Mouse (Mus musculus): ENCODE results near the gene 9130213A22Rik. TPM values are rescaled to one million over a fixed set of nuclear protein-coding genes. Genes with fewer than 3 reads are reported as not detected.
A peak's percentile ranks its signal among the peaks of the same experiment; 100 is the strongest.

9130213A22Rik gene
- total and polyA plus RNA-seq, 2 experiments from 2014 or later = 0.62 to 0.69 TPM

GRCm38 (mm10) chr11:69150444-69150843 is 28.1 kb upstream of the 9130213A22Rik start:
- peak overlapping the region; percentile 18; the same call in 1 of the 2 replicates for H3K4me3 ChIP-seq (ENCODE audit: low read depth, low read length)
- H3K36me3 ChIP-seq (ENCODE audit: insufficient read depth) = no peaks in the 10 kb centered on the region
- peak; percentile 71 for TF ChIP-seq CTCF (IDR thresholded peaks at IDR 0.05; ENCODE audit: low read depth)
- no peaks in the 10 kb centered on the region for H3K4me1 ChIP-seq (ENCODE audit: insufficient read depth)
- no peak overlapping the region for H3K9ac ChIP-seq
- no peaks in the 10 kb centered on the region for H3K27me3 ChIP-seq (ENCODE audit: insufficient read depth, low read length)
- peak overlapping the region; percentile 22 for H3K4me2 ChIP-seq (ENCODE audit: low read depth)
- no peak overlapping the region for H3K27ac ChIP-seq (ENCODE audit: low read depth, low read length)
- ATAC-seq = peak; percentile 34; the same call in 1 of the 2 replicates
- 10% methylated on average over 7 of the region's 7 CpGs for WGBS
- DNase-seq = peak; percentile 74
- H3K9me3 ChIP-seq (ENCODE audit: low read length) = no peaks in the 10 kb centered on the region

- no peak overlapping the region for H3K9ac ChIP-seq
- WGBS = 52% methylated on average over 6 of the region's 6 CpGs
- no peaks in the 10 kb centered on the region for H3K4me1 ChIP-seq (ENCODE audit: insufficient read depth)
- H3K4me3 ChIP-seq (ENCODE audit: low read depth, low read length) = no peak overlapping the region
- H3K9me3 ChIP-seq (ENCODE audit: low read length) = no peaks in the 10 kb centered on the region
- no peak for ATAC-seq
- no peaks in the 10 kb centered on the region for H3K27me3 ChIP-seq (ENCODE audit: insufficient read depth, low read length)
- H3K27ac ChIP-seq (ENCODE audit: low read depth, low read length) = no peak overlapping the region
- peak; percentile 5 for DNase-seq
- TF ChIP-seq CTCF (IDR thresholded peaks at IDR 0.05; ENCODE audit: low read depth) = no peak
- H3K4me2 ChIP-seq (ENCODE audit: low read depth) = no peak overlapping the region
- no peaks in the 10 kb centered on the region for H3K36me3 ChIP-seq (ENCODE audit: insufficient read depth)
Observed at GRCm38 (mm10) chr11:69149728-69150127, 27.3 kb upstream of the 9130213A22Rik start.

GRCm38 (mm10) chr11:69148451-69148960 is 26.1 kb upstream of the 9130213A22Rik start:
- Histone ChIP-seq H3K9me3 (ENCODE audit: low read length) (no peaks in the 10 kb centered on the region), H3K4me2 (ENCODE audit: low read depth) (no peak overlapping the region), H3K27ac (ENCODE audit: low read depth, low read length) (no peak overlapping the region), H3K27me3 (ENCODE audit: insufficient read depth, low read length) (no peaks in the 10 kb centered on the region), H3K9ac (no peak overlapping the region), H3K36me3 (ENCODE audit: insufficient read depth) (no peaks in the 10 kb centered on the region), H3K4me3 (ENCODE audit: low read depth, low read length) (no peak overlapping the region), H3K4me1 (ENCODE audit: insufficient read depth) (no peaks in the 10 kb centered on the region)
- DNase-seq (no peak), ATAC-seq (no peak)
- TF ChIP-seq CTCF (IDR thresholded peaks at IDR 0.05; ENCODE audit: low read depth) = no peak
- WGBS = 80% methylated on average over 5 of the region's 5 CpGs

GRCm38 (mm10) chr11:69147546-69147945 is 25.2 kb upstream of the 9130213A22Rik start:
- Histone ChIP-seq H3K4me3 (ENCODE audit: low read depth, low read length) (no peak overlapping the region), H3K4me1 (ENCODE audit: insufficient read depth) (no peaks in the 10 kb centered on the region), H3K36me3 (ENCODE audit: insufficient read depth) (no peaks in the 10 kb centered on the region), H3K27ac (ENCODE audit: low read depth, low read length) (no peak overlapping the region), H3K9ac (no peak overlapping the region), H3K27me3 (ENCODE audit: insufficient read depth, low read length) (no peaks in the 10 kb centered on the region), H3K4me2 (ENCODE audit: low read depth) (no peak overlapping the region), H3K9me3 (ENCODE audit: low read length) (no peaks in the 10 kb centered on the region)
- no peak for ATAC-seq
- TF ChIP-seq CTCF (IDR thresholded peaks at IDR 0.05; ENCODE audit: low read depth) = no peak
- WGBS = 49% methylated on average over 7 of the region's 7 CpGs
- peak; percentile 18 for DNase-seq

- no peak overlapping the region for H3K4me2 ChIP-seq (ENCODE audit: low read depth)
- no peaks in the 10 kb centered on the region for H3K4me1 ChIP-seq (ENCODE audit: insufficient read depth)
- ATAC-seq = no peak
- H3K27me3 ChIP-seq (ENCODE audit: insufficient read depth, low read length) = no peaks in the 10 kb centered on the region
- DNase-seq = no peak
- WGBS = 86% methylated on average over 6 of the region's 6 CpGs
- TF ChIP-seq CTCF (IDR thresholded peaks at IDR 0.05; ENCODE audit: low read depth) = no peak
- no peak overlapping the region for H3K27ac ChIP-seq (ENCODE audit: low read depth, low read length)
- no peaks in the 10 kb centered on the region for H3K9me3 ChIP-seq (ENCODE audit: low read length)
- H3K4me3 ChIP-seq (ENCODE audit: low read depth, low read length) = no peak overlapping the region
- H3K9ac ChIP-seq = no peak overlapping the region
- no peaks in the 10 kb centered on the region for H3K36me3 ChIP-seq (ENCODE audit: insufficient read depth)
Observed at GRCm38 (mm10) chr11:69135361-69135760, 13.0 kb upstream of the 9130213A22Rik start.

- Histone ChIP-seq H3K4me1 (ENCODE audit: insufficient read depth) (no peaks in the 10 kb centered on the region), H3K4me2 (ENCODE audit: low read depth) (peak overlapping the region; percentile 63), H3K27me3 (ENCODE audit: insufficient read depth, low read length) (no peaks in the 10 kb centered on the region), H3K9ac (peak overlapping the region; percentile 56), H3K36me3 (ENCODE audit: insufficient read depth) (no peaks in the 10 kb centered on the region), H3K4me3 (ENCODE audit: low read depth, low read length) (peak overlapping the region; percentile 47), H3K9me3 (ENCODE audit: low read length) (no peaks in the 10 kb centered on the region), H3K27ac (ENCODE audit: low read depth, low read length) (peak overlapping the region; percentile 50)
- no peak for TF ChIP-seq CTCF (IDR thresholded peaks at IDR 0.05; ENCODE audit: low read depth)
- ATAC-seq (no peak), DNase-seq (no peak)
- WGBS = 30% methylated on average over 8 of the region's 8 CpGs
Observed at GRCm38 (mm10) chr11:69134622-69134968, 12.2 kb upstream of the 9130213A22Rik start.

- Histone ChIP-seq H3K36me3 (ENCODE audit: insufficient read depth) (no peaks in the 10 kb centered on the region), H3K27ac (ENCODE audit: low read depth, low read length) (peak overlapping the region; percentile 50), H3K4me2 (ENCODE audit: low read depth) (peak overlapping the region; percentile 63), H3K4me1 (ENCODE audit: insufficient read depth) (no peaks in the 10 kb centered on the region), H3K9me3 (ENCODE audit: low read length) (no peaks in the 10 kb centered on the region), H3K9ac (peak overlapping the region; percentile 56), H3K27me3 (ENCODE audit: insufficient read depth, low read length) (no peaks in the 10 kb centered on the region), H3K4me3 (ENCODE audit: low read depth, low read length) (peak overlapping the region; percentile 47)
- peak; percentile 72 for TF ChIP-seq CTCF (IDR thresholded peaks at IDR 0.05; ENCODE audit: low read depth)
- DNase-seq (peak; percentile 81), ATAC-seq (peak; percentile 93)
- WGBS = 2% methylated on average over 34 of the region's 34 CpGs
Observed at GRCm38 (mm10) chr11:69133923-69134621, 11.7 kb upstream of the 9130213A22Rik start.
